Mouse (Mus musculus) heart, adult 8-10 months (tissue): ENCODE data around the gene Sirt6. TPM values are rescaled to one million over a fixed set of nuclear protein-coding genes. Genes with fewer than 3 reads are reported as not detected.

Source experiments
- DNase-seq: peaks from one replicate; pipeline ENCODE4 v3.0.0; 2022; ENCODE audit warnings: low spot score
- total RNA-seq, 4 experiments: library from RNA; stranded (reverse); gene quantifications; 2 replicates each; pipeline ENCODE4 v1.2.4; 2022

The Sirt6 gene
- total RNA-seq, 4 experiments from 2014 or later: 6.8 to 8.4 (median 7.3) TPM

- no peak for DNase-seq
These were observed 1.2 kb downstream of the Sirt6 start for GRCm38 (mm10) chr10:81626101-81626993.

GRCm38 (mm10) chr10:81623441-81623840 lies 4.2 kb downstream of the Sirt6 start:
- no peak for DNase-seq

GRCm38 (mm10) chr10:81620786-81621185 lies 6.8 kb downstream of the Sirt6 start:
- no peak for DNase-seq

GRCm38 (mm10) chr10:81619976-81620375 lies 7.6 kb downstream of the Sirt6 start:
- DNase-seq: no peak

GRCm38 (mm10) chr10:81615486-81615885 lies 12.1 kb downstream of the Sirt6 start:
- no peak for DNase-seq

GRCm38 (mm10) chr10:81612779-81613178 lies 14.8 kb downstream of the Sirt6 start:
- no peak for DNase-seq

- no peak for DNase-seq
These were observed 19.3 kb downstream of the Sirt6 start for GRCm38 (mm10) chr10:81608308-81608707.

- DNase-seq: peak; percentile 99
These were observed 21.4 kb downstream of the Sirt6 start, which contains the start of gene BC025920 for GRCm38 (mm10) chr10:81605974-81606751. BC025920 (plus strand) TSS chr10:81606270.

- no peak for DNase-seq
These were observed 22.0 kb downstream of the Sirt6 start for GRCm38 (mm10) chr10:81605666-81605973.

- DNase-seq: peak; percentile 90
These were observed 22.5 kb downstream of the Sirt6 start for GRCm38 (mm10) chr10:81604968-81605665.

GRCm38 (mm10) chr10:81604019-81604967 lies 23.3 kb downstream of the Sirt6 start:
- DNase-seq: no peak

- peak; percentile 47 for DNase-seq
These were observed 24.9 kb downstream of the Sirt6 start for GRCm38 (mm10) chr10:81602741-81603151.

- no peak for DNase-seq
These were observed 26.1 kb downstream of the Sirt6 start for GRCm38 (mm10) chr10:81601396-81601905.

GRCm38 (mm10) chr10:81600738-81601203 lies 26.8 kb downstream of the Sirt6 start, which contains the start of gene Tle6:
Tle6 (minus strand) TSS chr10:81601073.
- DNase-seq: peak; percentile 92

GRCm38 (mm10) chr10:81600096-81600495 lies 27.5 kb downstream of the Sirt6 start:
- no peak for DNase-seq

GRCm38 (mm10) chr10:81599630-81600029 lies 28.0 kb downstream of the Sirt6 start:
- no peak for DNase-seq

- no peak for DNase-seq
These were observed 28.7 kb downstream of the Sirt6 start for GRCm38 (mm10) chr10:81598871-81599270.

- no peak for DNase-seq
These were observed 29.3 kb downstream of the Sirt6 start for GRCm38 (mm10) chr10:81598342-81598741.

- no peak for DNase-seq
These were observed 30.3 kb downstream of the Sirt6 start for GRCm38 (mm10) chr10:81597137-81597950.

GRCm38 (mm10) chr10:81596611-81597010 lies 31.0 kb downstream of the Sirt6 start:
- DNase-seq: no peak
